Mouse (Mus musculus) common myeloid progenitor, adult 5-6 weeks (primary cell): ENCODE data around the gene Nectin2. TPM values are rescaled to one million over a fixed set of nuclear protein-coding genes. Genes with fewer than 3 reads are reported as not detected.

ENCODE experiments used
- ATAC-seq: replicated peaks from 2 replicates; pipeline ENCODE4 v1.8.0; 2016; ENCODE audit warnings: low read depth, mild to moderate bottlenecking, moderate TSS enrichment, inconsistent platforms; ENCODE audit not compliant: poor library complexity, severe bottlenecking
- total RNA-seq: library from RNA; stranded (forward); fragments of 200-1000, 187-1606 nt; gene quantifications from 2 replicates; pipeline ENCODE4 v1.2.3, GENCODE M21; 2017

Gene Nectin2
- total RNA-seq, 1 experiment from 2014 or later: 2.5 TPM

- peak; percentile 15 for ATAC-seq
Observed at GRCm38 (mm10) chr7:19769434-19770374, 19.4 kb upstream of the Nectin2 start.

DNA sequence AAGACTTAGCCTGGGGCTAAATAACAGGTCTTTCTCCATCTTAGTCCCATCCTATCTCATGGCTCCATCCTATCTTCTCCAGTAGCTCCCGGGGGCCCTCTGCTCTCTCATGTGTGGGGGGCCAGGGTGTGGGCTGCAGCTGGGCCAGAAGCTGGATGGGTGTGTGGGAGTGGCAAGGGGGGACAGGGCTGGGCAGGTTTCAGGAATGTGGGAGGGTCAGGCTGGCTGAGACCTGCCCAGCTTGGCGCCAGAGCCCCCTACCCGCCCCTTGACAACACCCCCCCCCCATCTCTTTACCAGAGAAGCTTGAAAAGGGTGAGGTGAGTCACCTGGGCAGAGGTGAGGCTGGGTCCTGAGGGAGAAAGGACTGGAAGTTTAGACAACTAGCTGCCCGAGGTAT lies 18.7 kb upstream of the Nectin2 start:
- no peak for ATAC-seq

DNA sequence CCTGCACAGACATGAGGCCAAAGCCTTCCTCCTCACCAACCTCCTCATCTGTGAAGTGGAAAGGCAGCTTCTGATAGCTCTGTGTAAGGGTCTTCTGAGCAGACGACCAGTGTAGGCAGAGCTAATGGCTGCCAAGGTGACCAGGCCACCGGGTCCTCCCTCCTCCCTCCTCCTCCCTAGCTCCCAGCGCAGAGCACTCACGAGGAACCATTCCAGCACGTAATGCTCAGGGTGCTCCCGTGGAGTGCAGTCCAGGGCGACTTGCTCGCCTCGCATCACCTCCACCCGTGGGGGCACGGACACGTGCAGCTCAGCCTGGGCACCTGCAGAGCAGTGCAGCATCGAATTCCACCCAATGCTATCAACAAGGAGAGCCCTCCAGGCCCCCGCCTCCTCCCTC lies 18.0 kb upstream of the Nectin2 start:
- ATAC-seq: no peak

DNA sequence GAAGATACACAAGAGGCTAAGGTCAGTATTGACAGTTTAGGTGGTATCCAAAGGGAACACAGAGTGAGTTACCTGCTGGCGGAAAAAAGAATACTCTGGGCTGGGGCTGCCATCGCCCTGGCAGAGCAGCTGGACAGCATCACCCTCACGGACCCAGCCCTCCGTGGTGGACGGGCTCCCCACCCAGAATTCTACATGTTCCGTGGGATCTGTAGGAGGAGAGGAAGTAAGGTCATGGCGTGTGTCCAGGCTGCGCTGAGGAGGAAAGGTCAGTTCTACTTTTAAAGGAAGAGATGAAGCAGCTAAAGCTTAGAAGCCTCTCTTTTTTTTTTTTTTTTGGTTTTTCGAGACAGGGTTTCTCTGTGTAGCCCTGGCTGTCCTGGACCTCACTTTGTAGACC lies 14.3 kb upstream of the Nectin2 start:
- ATAC-seq: no peak

DNA sequence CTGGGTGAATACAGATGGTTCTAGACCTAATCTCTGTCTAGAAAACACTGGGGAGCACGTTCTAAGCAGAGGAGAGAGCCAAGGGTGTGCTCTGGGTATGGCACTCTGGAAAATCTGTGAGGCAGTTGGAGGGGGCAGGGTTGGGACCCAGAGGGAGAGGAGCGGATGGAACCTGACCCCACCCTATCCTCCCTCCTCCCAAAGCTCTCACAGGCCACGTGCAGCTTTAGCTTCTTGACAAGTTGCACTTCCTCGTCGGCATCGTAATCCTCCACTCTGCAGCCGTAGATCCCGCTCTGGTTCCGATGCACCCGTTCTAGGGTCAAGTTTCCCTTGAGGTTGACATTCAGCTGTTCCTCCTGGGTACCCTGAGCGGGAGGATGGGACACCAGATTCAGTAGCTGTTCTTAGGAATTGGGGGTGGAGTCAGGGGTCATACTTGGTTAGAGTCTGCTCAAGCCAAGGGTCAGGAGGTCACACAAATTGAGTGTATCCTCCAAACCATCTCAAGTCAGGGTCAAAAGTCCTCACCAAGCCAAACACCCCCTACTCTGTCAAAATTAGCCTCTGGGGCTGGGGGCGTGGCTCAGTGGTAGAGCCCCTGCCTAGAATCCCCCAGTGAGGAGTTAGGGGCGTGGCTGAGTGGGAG lies 13.7 kb upstream of the Nectin2 start:
- ATAC-seq: 0 out of 2 replicates have a peak, but pooled peaks have one; percentile 29

- no peak for ATAC-seq
Observed at GRCm38 (mm10) chr7:19762283-19762682, 12.0 kb upstream of the Nectin2 start.

- no peak for ATAC-seq
Observed at GRCm38 (mm10) chr7:19760021-19760420, 9.7 kb upstream of the Nectin2 start.

GRCm38 (mm10) chr7:19758623-19759022 lies 8.3 kb upstream of the Nectin2 start:
- ATAC-seq: no peak

DNA sequence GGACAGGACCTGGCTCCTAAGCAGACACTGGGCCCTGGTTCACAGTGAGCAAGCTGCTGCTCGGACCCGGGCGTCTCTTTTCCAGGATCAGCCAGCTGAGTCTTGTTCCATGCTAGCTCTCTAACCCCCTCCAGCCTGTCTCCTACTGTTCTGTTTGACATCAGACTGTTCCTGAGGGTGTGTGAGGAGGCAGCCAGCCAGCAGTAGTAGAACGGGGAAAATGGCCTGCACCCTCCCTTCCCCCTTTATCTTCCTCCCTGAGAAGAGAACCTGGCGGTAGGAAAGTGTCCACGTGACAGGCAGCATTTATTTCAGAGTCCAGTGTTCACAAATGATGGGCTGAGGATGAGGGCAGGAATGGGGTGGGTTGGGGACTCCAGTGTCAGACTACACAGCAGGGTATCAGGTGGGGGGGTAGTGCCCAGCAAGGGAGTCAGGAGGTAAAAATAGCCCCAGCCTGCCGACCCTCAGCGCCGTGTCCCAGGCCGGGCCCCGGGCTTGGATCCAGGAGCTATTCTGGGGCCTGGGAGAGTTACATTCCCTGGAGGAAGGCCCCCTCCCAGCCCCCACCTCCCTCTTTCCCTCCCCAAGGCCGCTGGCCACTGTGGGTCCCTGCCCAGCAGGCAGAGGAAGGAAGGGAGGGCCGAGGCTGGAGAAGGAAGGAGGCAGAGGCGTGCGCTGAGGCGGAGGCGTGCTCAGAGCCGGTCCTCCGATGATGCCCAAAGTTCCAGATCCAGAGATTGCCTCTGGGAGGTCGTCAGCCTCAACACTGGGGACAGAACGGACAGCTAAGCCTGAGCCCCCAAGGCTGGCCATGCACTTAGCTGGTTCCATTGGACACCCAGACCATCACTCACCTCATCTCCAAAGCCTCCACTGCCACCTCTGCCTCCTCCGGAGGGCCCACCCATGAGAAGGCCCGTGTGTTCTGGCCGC lies 5.8 kb upstream of the Nectin2 start:
- ATAC-seq: no peak

GRCm38 (mm10) chr7:19755008-19755407 lies 4.7 kb upstream of the Nectin2 start:
- ATAC-seq: no peak

GRCm38 (mm10) chr7:19754065-19754464 lies 3.8 kb upstream of the Nectin2 start:
- ATAC-seq: no peak

GRCm38 (mm10) chr7:19753587-19753986 lies 3.3 kb upstream of the Nectin2 start:
- ATAC-seq: no peak

GRCm38 (mm10) chr7:19752652-19753051 lies 2.4 kb upstream of the Nectin2 start:
- no peak for ATAC-seq

- no peak for ATAC-seq
Observed at GRCm38 (mm10) chr7:19751070-19751383, 744 bp upstream of the Nectin2 start.

DNA sequence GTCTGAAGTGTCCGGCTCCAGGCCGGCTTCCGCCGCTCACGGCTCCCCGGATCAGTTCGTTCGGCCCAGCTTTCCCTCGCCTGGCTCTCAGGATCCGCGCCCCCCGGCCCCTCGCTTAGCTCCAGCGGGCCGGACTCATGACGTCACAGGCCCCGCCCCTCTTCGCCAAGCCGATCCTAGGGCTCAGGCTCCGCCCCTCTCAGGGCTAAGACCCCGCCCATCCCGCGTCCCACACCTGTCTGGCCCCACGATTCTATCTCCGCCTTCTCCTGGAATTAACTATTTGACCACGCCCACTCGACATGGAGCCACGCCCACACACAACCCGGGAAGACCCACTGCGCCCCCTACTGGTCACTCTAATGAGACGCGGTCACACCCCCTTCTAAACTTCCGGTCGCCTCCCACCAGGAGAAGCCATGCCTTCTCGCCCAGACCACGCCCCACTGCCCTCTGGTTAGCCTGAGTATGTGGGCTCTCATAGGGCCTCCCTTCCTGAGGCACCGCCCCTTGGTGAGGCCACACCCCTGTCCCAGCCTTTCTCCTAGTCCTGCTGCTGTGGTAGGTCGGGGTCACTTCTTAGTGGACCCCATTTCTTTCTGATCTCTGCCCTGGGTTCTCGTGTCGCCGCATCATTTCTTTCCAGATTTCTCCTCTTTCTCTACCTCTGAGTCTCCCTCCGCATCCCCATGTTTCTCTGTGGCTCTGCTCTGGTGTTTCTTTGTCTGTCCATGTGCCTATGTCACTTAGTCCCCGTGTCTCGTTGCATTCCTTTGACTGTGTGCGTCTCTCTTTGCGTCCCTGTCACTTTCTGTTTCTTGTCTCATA lies 680 bp downstream of the Nectin2 start:
- ATAC-seq: peak; percentile 87

- no peak for ATAC-seq
Observed at GRCm38 (mm10) chr7:19748219-19749195, 1.8 kb downstream of the Nectin2 start.

DNA sequence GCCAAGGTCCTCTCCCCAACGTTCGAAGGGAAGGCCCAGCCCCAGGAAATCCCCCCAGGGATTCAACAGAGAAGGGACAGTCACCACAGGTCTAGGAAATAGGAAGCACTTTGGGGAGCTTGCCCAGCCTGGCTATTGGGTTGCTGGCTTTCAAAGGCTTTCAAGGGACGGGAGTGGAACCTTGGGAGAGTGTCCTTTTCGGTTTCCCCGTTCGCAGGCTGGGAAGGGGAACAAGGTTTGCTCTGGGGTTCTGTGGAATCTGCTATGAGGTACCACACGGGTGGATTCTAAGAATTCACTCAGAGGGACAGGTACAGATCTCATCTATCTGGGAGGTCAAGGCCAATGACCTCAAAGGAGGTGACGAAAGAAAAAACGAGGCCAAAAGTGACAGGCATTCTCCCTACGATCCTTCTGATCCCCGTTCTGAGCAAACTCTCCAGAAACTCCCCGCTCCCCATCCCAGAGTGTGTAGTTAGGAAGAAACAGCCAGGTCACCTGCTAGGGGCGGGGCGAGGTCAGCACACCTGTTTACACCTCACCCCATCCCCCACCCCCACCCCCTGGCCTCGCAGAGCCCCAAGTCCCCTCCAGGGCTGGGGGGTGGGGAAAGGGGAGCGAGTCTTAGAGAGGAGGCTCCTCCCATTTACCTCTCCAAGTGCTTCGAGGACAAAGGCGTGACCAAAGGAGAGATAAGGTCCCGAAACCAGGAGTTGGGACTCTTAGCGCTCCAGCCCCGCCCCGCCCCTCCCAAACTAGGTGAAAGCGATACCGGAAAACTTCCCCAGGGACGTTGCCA lies 2.7 kb downstream of the Nectin2 start:
- no peak for ATAC-seq
